Mouse (Mus musculus) lung, adult 2 months (tissue): ENCODE measurements around the gene Gm29609. TPM values are rescaled to one million over a fixed set of nuclear protein-coding genes. Genes with fewer than 3 reads are reported as not detected.
"Not testable (repeated sequence)": the region's sequence is repeated elsewhere in the genome, so short reads cannot be mapped to it uniquely, and the experiment has no call there.

ENCODE experiments used
- DNase-seq: peaks from one replicate; pipeline ENCODE4 v3.0.0; 2022
- H3K4me1 ChIP-seq: fragments of 200-500 bp; 2 replicates; pipeline ENCODE4 v1.6.1; 2011; ENCODE audit warnings: low read length; ENCODE audit not compliant: control insufficient read depth, insufficient read depth
- H3K4me3 ChIP-seq: fragments of 200-500 bp; replicated peaks from 2 replicates; pipeline ENCODE3; 2011; ENCODE audit warnings: low read depth, mild to moderate bottlenecking, control low read depth, low read length; ENCODE audit errors: extremely low read depth
- CTCF ChIP-seq: fragments of 200-500 bp; IDR thresholded peaks from 2 replicates; pipeline ENCODE4 v1.5.1; 2011; ENCODE audit warnings: mild to moderate bottlenecking, low read length, control low read depth; ENCODE audit not compliant: insufficient read depth
- POLR2A ChIP-seq: fragments of 200-500 bp; IDR thresholded peaks from 2 replicates; pipeline ENCODE4 v1.6.1; 2011; ENCODE audit warnings: low read depth, mild to moderate bottlenecking, control low read depth, low read length, borderline replicate concordance; ENCODE audit errors: extremely low read depth
- WGBS: fragments of 180-500 bp; shearing (Covaris S2); methylation state at CpG from one replicate; pipeline ENCODE4 v1.1.7; 2018; 5-methylcytosine and 5-hydroxymethylcytosine counted together
- polyA plus RNA-seq: library from polyadenylated mRNA; depleted of rRNA; stranded (reverse); fragments of >200 nt; gene quantifications from 2 replicates; pipeline ENCODE4 v1.2.3, GENCODE M21; 2012; rRNA removed

Gm29609 gene
- 2.2 and 2.7 TPM in 2 replicates for polyA plus RNA-seq

GRCm38 (mm10) chr5:31179766-31180630 lies at the start of gene Gm29609, which contains the start of gene Gtf3c2:
Gm29609 (minus strand) TSS chr5:31179911.
Gtf3c2 (minus strand) TSS chr5:31180144.
- DNase-seq: peak; percentile 92
- WGBS: under 1% methylated on average over 59 of the region's 59 CpGs
- TF ChIP-seq POLR2A (peak; percentile 93; the same call in 1 of the 2 replicates), CTCF (no peak)
- peak within 1 kb of the TSS; percentile 91 for H3K4me3 ChIP-seq
- peaks cover 2% of the 10 kb centered on the region; the same call in 1 of the 2 replicates for H3K4me1 ChIP-seq

- WGBS: 70% methylated on average over 1 of the region's 1 CpGs
- TF ChIP-seq CTCF (no peak), POLR2A (no peak)
Observed at GRCm38 (mm10) chr5:31226641-31227040, 46.9 kb upstream of the Gm29609 start.

DNA sequence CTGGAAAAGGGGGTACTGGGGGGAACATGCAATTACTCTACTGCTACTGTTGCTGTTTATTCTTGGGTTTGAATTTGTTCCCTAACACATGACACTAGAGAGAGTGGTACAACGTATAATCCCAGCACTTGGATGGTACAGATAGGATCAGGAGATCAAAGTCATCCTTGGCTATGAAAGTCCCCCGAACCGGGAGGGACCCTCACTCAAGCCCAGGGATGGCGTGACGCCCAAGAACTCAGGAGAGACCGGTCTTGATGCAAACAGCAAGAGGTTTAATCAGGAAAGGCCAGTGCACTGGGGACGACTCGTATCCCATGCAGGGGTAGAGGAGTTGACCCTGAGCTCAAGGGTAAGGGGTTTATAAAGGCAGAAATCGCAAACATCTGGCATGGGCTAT lies 43.0 kb upstream of the Gm29609 start:
- TF ChIP-seq POLR2A: no peak
- TF ChIP-seq CTCF: no peak
- 95% methylated on average over 9 of the region's 9 CpGs for WGBS
- DNase-seq: no peak
- Histone ChIP-seq H3K4me3 (no peak overlapping the region), H3K4me1 (0 out of 2 replicates have a peak, but pooled peaks cover 4% of the 10 kb centered on the region)

More at GRCm38 (mm10) chr5:31226641-31227040, 46.9 kb upstream of the Gm29609 start:
- H3K4me1 ChIP-seq: no peaks in the 10 kb centered on the region
- H3K4me3 ChIP-seq: no peak overlapping the region
- no peak for DNase-seq

GRCm38 (mm10) chr5:31221304-31221945 lies 41.7 kb upstream of the Gm29609 start:
- WGBS: 16% methylated on average over 11 of the region's 11 CpGs
- H3K4me1 ChIP-seq: peaks cover 6% of the 10 kb centered on the region; the same call in 1 of the 2 replicates
- DNase-seq: no peak
- TF ChIP-seq POLR2A (no peak), CTCF (0 out of 2 replicates have a peak, but pooled peaks have one; percentile 4)
- peak overlapping the region; percentile 90 for H3K4me3 ChIP-seq

DNA sequence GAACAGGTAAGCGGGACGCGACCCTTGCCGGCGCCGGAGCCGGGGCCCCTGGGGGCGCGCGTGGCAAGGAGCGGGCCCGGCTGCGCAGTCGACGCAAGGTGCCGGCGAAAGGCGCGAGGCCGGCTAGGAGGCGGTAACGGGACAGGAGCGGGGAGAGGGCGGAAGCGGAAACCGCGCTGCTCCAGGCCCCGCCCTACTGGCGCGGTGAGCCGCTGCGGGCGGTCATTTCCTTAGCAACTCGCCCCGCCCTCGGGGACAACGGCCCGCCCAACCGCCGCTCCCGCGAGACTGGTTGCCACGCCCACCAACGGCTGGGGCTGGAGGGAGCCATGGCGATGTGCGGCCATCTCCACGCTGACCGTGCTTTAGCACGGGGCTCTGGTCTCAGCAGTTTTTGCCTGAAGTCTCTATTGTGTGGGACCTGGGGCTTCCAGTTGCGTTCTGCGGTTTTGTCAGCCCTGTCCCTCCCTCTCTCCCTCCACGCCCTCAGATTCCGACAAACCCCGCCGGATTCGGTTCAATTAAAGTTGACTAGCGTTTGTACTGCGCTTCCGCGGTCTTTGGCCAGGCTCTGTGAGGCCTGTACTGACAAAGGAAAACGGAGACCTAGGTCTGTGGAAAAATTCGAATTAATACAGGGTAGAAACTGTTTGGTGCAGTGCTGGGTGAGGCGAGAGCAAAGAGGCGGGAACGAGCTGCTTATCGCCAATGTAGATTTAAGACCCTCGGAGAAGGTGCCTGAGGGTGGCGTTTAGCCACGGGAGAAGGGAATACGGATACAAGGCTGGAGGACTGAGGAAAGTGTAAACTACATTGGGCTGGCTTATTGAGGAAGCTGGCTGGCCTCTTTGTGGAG lies 41.0 kb upstream of the Gm29609 start, which contains the start of gene Ppm1g:
Gene Ppm1g, minus strand, starts transcription at position 240 of the 856 bp plus-strand sequence.
- TF ChIP-seq POLR2A (peak; percentile 96), CTCF (no peak)
- H3K4me1 ChIP-seq: peaks cover 6% of the 10 kb centered on the region; the same call in 1 of the 2 replicates
- H3K4me3 ChIP-seq: peak within 1 kb of the TSS; percentile 90
- under 1% methylated on average over 70 of the region's 70 CpGs for WGBS
- peak; percentile 100 for DNase-seq

DNA sequence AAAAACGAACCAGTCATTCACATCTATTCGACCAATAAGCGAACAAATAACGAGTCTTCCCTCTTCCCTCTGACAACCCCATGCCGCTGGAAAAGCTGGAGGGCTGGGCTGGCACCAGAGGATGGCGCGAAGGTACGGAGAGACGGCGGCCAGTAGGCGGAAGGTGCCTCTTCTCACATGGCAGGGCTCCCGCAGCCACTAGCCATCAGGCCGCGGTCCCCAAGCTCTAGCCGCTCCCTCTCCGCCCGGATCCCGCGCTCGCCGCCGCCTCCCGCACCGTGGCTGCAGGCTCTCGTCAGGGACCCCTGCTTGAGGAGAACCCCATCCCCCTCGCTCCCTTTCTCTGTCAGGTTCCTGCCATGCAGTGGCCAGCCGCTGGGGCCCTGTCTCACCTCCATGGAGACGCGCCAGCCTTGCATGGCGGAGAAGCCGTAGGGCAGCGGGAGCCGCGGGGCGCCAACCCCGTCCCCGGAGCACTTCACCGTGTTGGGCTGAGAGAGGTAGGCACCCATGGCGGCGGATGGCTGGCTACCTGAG lies 40.3 kb upstream of the Gm29609 start:
- DNase-seq: no peak
- Histone ChIP-seq H3K4me1 (peaks cover 6% of the 10 kb centered on the region; the same call in 1 of the 2 replicates), H3K4me3 (peak overlapping the region; percentile 80)
- TF ChIP-seq CTCF (no peak), POLR2A (no peak)
- under 1% methylated on average over 40 of the region's 40 CpGs for WGBS

DNA sequence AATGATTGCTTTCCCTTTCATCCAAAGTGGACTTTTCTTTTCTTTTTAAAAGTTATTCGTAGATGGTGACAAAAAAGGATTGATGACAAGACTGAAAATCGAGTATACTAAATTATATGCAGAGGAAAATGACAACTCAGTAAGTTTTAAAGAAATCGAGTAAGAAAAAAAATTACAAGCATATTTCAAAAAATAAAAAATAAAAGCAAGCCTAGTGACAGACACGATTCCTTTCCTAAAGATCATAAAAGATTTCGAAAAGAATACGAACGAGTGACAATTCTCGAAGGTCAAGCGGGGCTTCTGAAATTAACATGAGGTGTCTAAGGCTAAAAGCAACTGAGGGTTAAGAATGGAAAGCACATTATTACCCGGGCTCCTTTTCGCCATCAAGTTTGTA lies 39.8 kb upstream of the Gm29609 start:
- TF ChIP-seq CTCF: no peak
- no peak for TF ChIP-seq POLR2A
- Histone ChIP-seq H3K4me1 (peaks cover 6% of the 10 kb centered on the region; the same call in 1 of the 2 replicates), H3K4me3 (peak overlapping the region; percentile 80)
- 1% methylated on average over 11 of the region's 11 CpGs for WGBS
- DNase-seq: no peak

DNA sequence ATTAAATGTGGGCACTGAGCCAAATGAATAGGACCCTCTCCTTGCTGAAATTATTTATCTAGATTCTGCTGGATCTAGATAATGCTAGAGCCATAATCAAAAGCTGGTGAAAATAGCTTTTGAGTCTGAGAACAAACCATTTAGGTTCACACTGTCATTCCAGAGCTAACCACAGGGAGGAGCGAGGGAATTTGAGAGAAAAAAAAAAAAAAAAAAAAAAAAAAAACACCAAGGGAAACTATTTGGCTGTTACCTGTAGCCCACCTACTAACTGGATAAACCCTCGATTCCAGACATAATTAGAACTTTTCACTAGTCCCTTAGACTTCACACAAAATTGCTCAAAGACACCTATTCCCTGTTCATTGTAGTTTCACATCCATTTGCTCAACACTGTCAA lies 39.4 kb upstream of the Gm29609 start:
- peaks cover 6% of the 10 kb centered on the region; the same call in 1 of the 2 replicates for H3K4me1 ChIP-seq
- DNase-seq: no peak
- H3K4me3 ChIP-seq: no peak overlapping the region
- WGBS: 2% methylated on average over 2 of the region's 2 CpGs
- TF ChIP-seq CTCF (no peak), POLR2A (no peak)

GRCm38 (mm10) chr5:31218294-31218693 lies 38.6 kb upstream of the Gm29609 start:
- whole genome bisulfite sequencing: 43% methylated on average over 7 of the region's 7 CpGs
- no peak for DNase-seq
- H3K4me3 ChIP-seq: no peak overlapping the region
- no peak for TF ChIP-seq CTCF
- no peak for TF ChIP-seq POLR2A
- H3K4me1 ChIP-seq: peaks cover 6% of the 10 kb centered on the region; the same call in 1 of the 2 replicates

GRCm38 (mm10) chr5:31216554-31216953 lies 36.8 kb upstream of the Gm29609 start:
- not testable (repeated sequence) for DNase-seq, H3K4me1 ChIP-seq, H3K4me3 ChIP-seq
- 86% methylated on average over 6 of the region's 6 CpGs for WGBS
